Mouse (Mus musculus): ENCODE results near the gene Tprkb. TPM values are rescaled to one million over a fixed set of nuclear protein-coding genes. Genes with fewer than 3 reads are reported as not detected.
A peak's percentile ranks its signal among the peaks of the same experiment; 100 is the strongest.
"Not testable (repeated sequence)": the region's sequence is repeated elsewhere in the genome, so short reads cannot be mapped to it uniquely, and the experiment has no call there.

Tprkb gene
- polyA plus RNA-seq, 1 experiment = 141 TPM

GRCm38 (mm10) chr6:85884311-85884710, 27.4 kb upstream of the Tprkb start:
- H3K27ac ChIP-seq (ENCODE audit: insufficient read depth, low read length) = no peak overlapping the region
- WGBS = 91% methylated on average over 1 of the region's 1 CpGs
- H3K27me3 ChIP-seq (ENCODE audit: control insufficient read depth, insufficient read depth, low read length) = no peaks in the 10 kb centered on the region
- no peak overlapping the region for H3K4me3 ChIP-seq (replicated peaks; ENCODE audit: insufficient read depth, low read depth, low read length)
- DNase-seq = no peak
- H3K4me1 ChIP-seq (ENCODE audit: control insufficient read depth, insufficient read depth, low read length) = no peaks in the 10 kb centered on the region
- TF ChIP-seq POLR2A (IDR thresholded peaks at IDR 0.05; ENCODE audit: borderline replicate concordance, insufficient read depth, low read length) (no peak), CTCF (IDR thresholded peaks at IDR 0.05; ENCODE audit: borderline replicate concordance, insufficient read depth, low read depth, low read length) (no peak)

- no peak for TF ChIP-seq POLR2A (IDR thresholded peaks at IDR 0.05; ENCODE audit: borderline replicate concordance, insufficient read depth, low read length)
- TF ChIP-seq CTCF (IDR thresholded peaks at IDR 0.05; ENCODE audit: borderline replicate concordance, insufficient read depth, low read depth, low read length) = no peak
- WGBS = 94% methylated on average over 2 of the region's 2 CpGs
- no peak for DNase-seq
- no peak overlapping the region for H3K27ac ChIP-seq (ENCODE audit: insufficient read depth, low read length)
- H3K27me3 ChIP-seq (ENCODE audit: control insufficient read depth, insufficient read depth, low read length) = no peaks in the 10 kb centered on the region
- no peak overlapping the region for H3K4me3 ChIP-seq (replicated peaks; ENCODE audit: insufficient read depth, low read depth, low read length)
- H3K4me1 ChIP-seq (ENCODE audit: control insufficient read depth, insufficient read depth, low read length) = no peaks in the 10 kb centered on the region
Measured at GRCm38 (mm10) chr6:85888961-85889360, 22.7 kb upstream of the Tprkb start.

GRCm38 (mm10) chr6:85895061-85895648, 16.5 kb upstream of the Tprkb start:
- TF ChIP-seq CTCF (IDR thresholded peaks at IDR 0.05; ENCODE audit: borderline replicate concordance, insufficient read depth, low read depth, low read length) = peak; percentile 55; the same call in 1 of the 2 replicates
- DNase-seq = peak in 1 of 2 experiments; percentile 50
- H3K4me3 ChIP-seq (replicated peaks; ENCODE audit: insufficient read depth, low read depth, low read length); H3K27me3 ChIP-seq (ENCODE audit: control insufficient read depth, insufficient read depth, low read length); H3K27ac ChIP-seq (ENCODE audit: insufficient read depth, low read length); H3K4me1 ChIP-seq (ENCODE audit: control insufficient read depth, insufficient read depth, low read length): not testable (repeated sequence)
- 67% methylated on average over 25 of the region's 25 CpGs for WGBS

- DNase-seq; H3K4me1 ChIP-seq (ENCODE audit: control insufficient read depth, insufficient read depth, low read length); H3K4me3 ChIP-seq (replicated peaks; ENCODE audit: insufficient read depth, low read depth, low read length); H3K27me3 ChIP-seq (ENCODE audit: control insufficient read depth, insufficient read depth, low read length); H3K27ac ChIP-seq (ENCODE audit: insufficient read depth, low read length): not testable (repeated sequence)
- WGBS = 47% methylated on average over 7 of the region's 8 CpGs
Measured at GRCm38 (mm10) chr6:85898596-85899475, 12.8 kb upstream of the Tprkb start.

- Histone ChIP-seq H3K27ac (ENCODE audit: insufficient read depth, low read length) (no peak overlapping the region), H3K27me3 (ENCODE audit: control insufficient read depth, insufficient read depth, low read length) (no peaks in the 10 kb centered on the region), H3K4me1 (ENCODE audit: control insufficient read depth, insufficient read depth, low read length) (no peaks in the 10 kb centered on the region), H3K4me3 (replicated peaks; ENCODE audit: insufficient read depth, low read depth, low read length) (no peak overlapping the region)
- TF ChIP-seq CTCF (IDR thresholded peaks at IDR 0.05; ENCODE audit: borderline replicate concordance, insufficient read depth, low read depth, low read length) (no peak), POLR2A (IDR thresholded peaks at IDR 0.05; ENCODE audit: borderline replicate concordance, insufficient read depth, low read length) (no peak)
- no peak for DNase-seq
- 94% methylated on average over 2 of the region's 2 CpGs for WGBS
Measured at GRCm38 (mm10) chr6:85902303-85902702, 9.4 kb upstream of the Tprkb start.

- WGBS = 15% methylated on average over 20 of the region's 20 CpGs
- peak within 1 kb of the TSS; percentile 42 for H3K4me3 ChIP-seq (replicated peaks; ENCODE audit: insufficient read depth, low read depth, low read length)
Measured at GRCm38 (mm10) chr6:85904642-85905061, 7.0 kb upstream of the Tprkb start, which contains the start of gene Nat8f4. Gene Nat8f4, minus strand, starts transcription at chr6:85904884.

GRCm38 (mm10) chr6:85906911-85907351, 4.7 kb upstream of the Tprkb start:
- DNase-seq = peak; percentile 29 to 68
- 15% methylated on average over 2 of the region's 2 CpGs for WGBS
- not testable (repeated sequence) for H3K4me3 ChIP-seq (replicated peaks; ENCODE audit: insufficient read depth, low read depth, low read length); H3K27me3 ChIP-seq (ENCODE audit: control insufficient read depth, insufficient read depth, low read length); H3K4me1 ChIP-seq (ENCODE audit: control insufficient read depth, insufficient read depth, low read length)
- H3K27ac ChIP-seq (ENCODE audit: insufficient read depth, low read length) = peak overlapping the region; percentile 34; the same call in 1 of the 2 replicates

More at GRCm38 (mm10) chr6:85904642-85905061, 7.0 kb upstream of the Tprkb start, which contains the start of gene Nat8f4:
- peak; percentile 76 to 88 for DNase-seq
- not testable (repeated sequence) for H3K4me1 ChIP-seq (ENCODE audit: control insufficient read depth, insufficient read depth, low read length); H3K27me3 ChIP-seq (ENCODE audit: control insufficient read depth, insufficient read depth, low read length)
- peak within 1 kb of the TSS; percentile 50; the same call in 1 of the 2 replicates for H3K27ac ChIP-seq (ENCODE audit: insufficient read depth, low read length)
- TF ChIP-seq CTCF (IDR thresholded peaks at IDR 0.05; ENCODE audit: borderline replicate concordance, insufficient read depth, low read depth, low read length) = peak; percentile 74

- Histone ChIP-seq H3K4me3 (replicated peaks; ENCODE audit: insufficient read depth, low read depth, low read length) (no peak overlapping the region), H3K4me1 (ENCODE audit: control insufficient read depth, insufficient read depth, low read length) (no peaks in the 10 kb centered on the region), H3K27me3 (ENCODE audit: control insufficient read depth, insufficient read depth, low read length) (no peaks in the 10 kb centered on the region), H3K27ac (ENCODE audit: insufficient read depth, low read length) (no peak overlapping the region)
- no peak for DNase-seq
- 70% methylated on average over 3 of the region's 3 CpGs for WGBS
- TF ChIP-seq POLR2A (IDR thresholded peaks at IDR 0.05; ENCODE audit: borderline replicate concordance, insufficient read depth, low read length) (no peak), CTCF (IDR thresholded peaks at IDR 0.05; ENCODE audit: borderline replicate concordance, insufficient read depth, low read depth, low read length) (no peak)
Measured at GRCm38 (mm10) chr6:85908341-85908740, 3.3 kb upstream of the Tprkb start.

Data from cerebellum, adult 2 months (tissue).